Mouse (Mus musculus) ES-Bruce4 (cell line): Measurements from ENCODE around the gene Cd47. TPM values are rescaled to one million over a fixed set of nuclear protein-coding genes. Genes with fewer than 3 reads are reported as not detected.

Experiments used
- H3K27ac ChIP-seq: 2 replicates; pipeline ENCODE4 v1.5.1; 2012; ENCODE audit warnings: low read length, inconsistent platforms; ENCODE audit not compliant: insufficient read depth
- H3K27me3 ChIP-seq: 2 replicates; pipeline ENCODE4 v1.6.1; 2012; ENCODE audit warnings: mild to moderate bottlenecking, low read length, inconsistent platforms; ENCODE audit not compliant: control insufficient read depth, poor library complexity, insufficient read depth, severe bottlenecking
- H3K36me3 ChIP-seq: 2 replicates; pipeline ENCODE4 v1.6.1; 2012; ENCODE audit warnings: inconsistent platforms, mild to moderate bottlenecking, low read length, moderate library complexity; ENCODE audit not compliant: control insufficient read depth, poor library complexity, insufficient read depth, severe bottlenecking
- H3K4me1 ChIP-seq: one replicate; pipeline ENCODE4 v1.8.1; 2011; ENCODE audit warnings: low read length; ENCODE audit not compliant: control insufficient read depth, insufficient read depth
- H3K4me3 ChIP-seq: 2 replicates; pipeline ENCODE4 v1.5.1; 2011; ENCODE audit warnings: low read depth, mild to moderate bottlenecking, low read length
- H3K9ac ChIP-seq: 2 replicates; pipeline ENCODE4 v1.6.1; 2012; ENCODE audit warnings: low read depth, mild to moderate bottlenecking, inconsistent platforms; ENCODE audit not compliant: poor library complexity, severe bottlenecking
- H3K9me3 ChIP-seq: replicated peaks from 2 replicates; pipeline ENCODE4 v1.6.1; 2012; ENCODE audit warnings: mild to moderate bottlenecking, low read length, inconsistent platforms; ENCODE audit not compliant: control insufficient read depth, poor library complexity, insufficient read depth, severe bottlenecking
- CTCF ChIP-seq: IDR thresholded peaks from one replicate; pipeline ENCODE4 v1.8.1; 2011; ENCODE audit warnings: low read depth, low read length
- EP300 ChIP-seq: IDR thresholded peaks from 2 replicates; pipeline ENCODE4 v1.6.1; 2011; ENCODE audit warnings: low read depth, low read length; ENCODE audit not compliant: insufficient read depth
- POLR2A ChIP-seq: IDR thresholded peaks from one replicate; pipeline ENCODE4 v1.8.1; 2011; ENCODE audit warnings: low read length; ENCODE audit not compliant: insufficient read depth
- polyA plus RNA-seq: library from polyadenylated mRNA; stranded (reverse); fragments of >200 nt; gene quantifications from 2 replicates; pipeline ENCODE4 v1.2.4, GENCODE M21; 2011; ENCODE audit warnings: low read depth; ENCODE audit not compliant: missing spikeins, insufficient read depth, insufficient read length

The Cd47 gene
- polyA plus RNA-seq, 1 experiment: 11.0 TPM

DNA sequence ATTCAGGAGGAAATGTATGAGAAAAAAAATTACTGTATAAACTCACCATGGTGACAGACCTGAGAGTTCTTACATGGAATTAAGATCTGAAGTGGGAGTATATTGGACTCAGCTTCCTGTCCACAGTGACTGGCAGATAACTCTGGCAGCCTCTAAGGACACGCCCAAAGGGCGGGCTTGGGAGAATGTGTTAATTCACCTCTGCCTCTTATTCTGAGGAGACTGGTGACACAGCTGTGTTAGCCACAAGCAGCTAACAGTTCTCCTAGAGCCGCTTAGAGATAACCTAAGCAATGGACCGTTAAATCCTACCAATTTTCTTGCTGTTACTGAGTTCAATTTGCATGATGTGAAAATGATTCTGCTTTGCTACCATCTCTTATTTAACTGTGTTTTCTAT lies 107.0 kb downstream of the Cd47 start:
- no peak for TF ChIP-seq POLR2A
- no peak for TF ChIP-seq CTCF
- no peak for TF ChIP-seq EP300
- Histone ChIP-seq H3K4me1 (peaks cover 3% of the 10 kb centered on the region), H3K4me3 (no peak overlapping the region), H3K27ac (no peak overlapping the region), H3K27me3 (no peaks in the 10 kb centered on the region), H3K36me3 (no peaks in the 10 kb centered on the region), H3K9me3 (no peaks in the 10 kb centered on the region), H3K9ac (no peak overlapping the region)

DNA sequence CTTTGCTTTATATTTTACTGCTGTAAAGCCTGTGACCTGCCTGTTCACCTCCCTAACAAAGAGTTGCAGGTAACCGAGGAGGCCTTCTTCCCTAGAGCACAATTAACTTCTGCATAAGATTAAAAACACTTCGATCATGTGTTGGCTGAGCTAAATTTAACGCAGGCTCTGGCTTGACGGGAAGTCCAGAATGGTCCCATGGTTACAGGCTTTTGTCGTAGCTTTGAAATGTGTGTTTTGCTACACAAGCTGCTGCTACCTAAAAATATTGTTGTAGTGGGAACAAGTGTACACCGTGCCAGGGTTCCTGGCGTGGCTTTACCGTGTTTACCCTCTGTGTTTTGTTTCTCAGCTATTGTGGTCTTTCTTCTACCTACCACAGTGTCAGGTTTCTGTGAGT lies 109.2 kb downstream of the Cd47 start:
- Histone ChIP-seq H3K4me1 (peaks cover 3% of the 10 kb centered on the region), H3K36me3 (no peaks in the 10 kb centered on the region), H3K9me3 (no peaks in the 10 kb centered on the region), H3K9ac (no peak overlapping the region), H3K27me3 (no peaks in the 10 kb centered on the region), H3K4me3 (no peak overlapping the region), H3K27ac (no peak overlapping the region)
- TF ChIP-seq POLR2A: no peak
- no peak for TF ChIP-seq CTCF
- no peak for TF ChIP-seq EP300

DNA sequence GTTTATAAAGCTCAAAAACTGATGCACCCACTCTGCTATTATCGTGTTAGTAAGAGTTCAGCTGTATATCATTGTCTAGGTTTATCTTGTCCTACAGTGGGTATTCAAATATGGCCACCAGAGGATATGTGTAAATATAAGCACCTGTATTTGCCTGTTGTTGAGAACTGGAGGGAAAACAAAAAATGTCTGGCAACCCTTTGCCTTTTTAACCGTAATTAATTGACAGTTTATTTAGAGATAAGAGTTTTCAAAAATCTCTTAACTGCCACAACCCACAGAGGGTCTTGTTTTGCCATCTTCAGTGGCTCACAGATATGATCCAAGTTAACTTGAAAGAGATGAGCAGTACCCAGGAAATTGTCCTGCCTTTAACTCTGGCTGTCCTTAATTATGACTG lies 113.8 kb downstream of the Cd47 start:
- TF ChIP-seq POLR2A: no peak
- TF ChIP-seq EP300: no peak
- no peak for TF ChIP-seq CTCF
- H3K4me1 ChIP-seq: peaks cover 2% of the 10 kb centered on the region
- no peak overlapping the region for H3K9ac ChIP-seq
- H3K9me3 ChIP-seq: no peaks in the 10 kb centered on the region
- H3K27ac ChIP-seq: no peak overlapping the region
- no peaks in the 10 kb centered on the region for H3K36me3 ChIP-seq
- H3K4me3 ChIP-seq: no peak overlapping the region
- no peaks in the 10 kb centered on the region for H3K27me3 ChIP-seq

DNA sequence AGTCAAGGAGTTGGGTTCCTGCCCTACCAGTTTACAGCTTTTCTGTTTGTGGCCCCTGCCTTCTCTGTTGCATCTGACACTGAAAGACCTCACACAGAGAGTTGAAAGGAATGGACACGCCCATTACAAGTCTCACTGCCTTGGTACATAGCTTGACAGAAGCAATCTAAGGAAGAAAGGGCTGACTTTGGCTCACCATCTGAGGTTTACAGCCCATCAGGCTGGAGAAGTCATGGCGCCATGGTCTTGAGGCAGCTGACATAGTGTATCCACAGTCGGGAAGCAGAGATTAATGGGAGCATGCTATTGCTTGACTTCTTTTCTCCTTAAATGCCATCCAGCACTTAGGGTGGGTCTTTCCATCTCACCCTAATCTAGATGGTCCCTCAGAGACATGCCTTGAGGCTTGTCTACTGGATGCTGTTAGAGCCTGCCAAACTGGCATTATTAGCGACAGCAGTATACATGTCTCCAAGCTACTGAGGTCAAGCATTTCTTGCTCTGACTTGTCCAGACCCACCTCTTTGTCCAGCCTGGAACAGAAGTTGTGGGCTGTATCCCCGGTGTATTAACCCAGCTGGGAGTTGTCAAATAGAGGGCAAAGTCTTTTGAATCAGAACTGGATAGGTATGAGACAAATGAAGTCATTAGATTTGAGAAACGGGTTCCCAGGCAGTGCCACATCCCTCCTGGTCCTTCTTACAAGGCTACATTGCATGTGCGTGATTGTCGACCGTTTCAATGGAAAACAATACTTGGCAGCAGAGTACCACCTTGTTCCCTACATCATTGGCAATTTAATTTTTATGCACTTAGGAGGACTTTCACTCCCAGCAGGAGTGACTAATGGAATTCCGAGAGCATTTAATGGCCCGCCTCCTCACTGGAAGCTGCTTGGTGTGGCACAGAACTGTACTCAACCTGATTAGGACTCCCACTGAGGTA lies 115.5 kb downstream of the Cd47 start:
- TF ChIP-seq POLR2A (no peak), EP300 (no peak), CTCF (no peak)
- no peak overlapping the region for H3K4me3 ChIP-seq
- H3K4me1 ChIP-seq: no peaks in the 10 kb centered on the region
- H3K9ac ChIP-seq: no peak overlapping the region
- H3K27ac ChIP-seq: no peak overlapping the region; the same call in 1 of the 2 replicates
- no peaks in the 10 kb centered on the region for H3K27me3 ChIP-seq
- H3K36me3 ChIP-seq: no peaks in the 10 kb centered on the region
- no peaks in the 10 kb centered on the region for H3K9me3 ChIP-seq

GRCm38 (mm10) chr16:49920191-49920590 lies 119.9 kb downstream of the Cd47 start:
- Histone ChIP-seq H3K9ac (no peak overlapping the region), H3K4me3 (no peak overlapping the region), H3K27me3 (peaks cover 2% of the 10 kb centered on the region; the same call in 1 of the 2 replicates), H3K4me1 (no peaks in the 10 kb centered on the region), H3K9me3 (no peaks in the 10 kb centered on the region), H3K36me3 (no peaks in the 10 kb centered on the region), H3K27ac (no peak overlapping the region)
- TF ChIP-seq CTCF (no peak), EP300 (no peak), POLR2A (no peak)

- H3K27ac ChIP-seq: no peak overlapping the region
- no peak overlapping the region for H3K9ac ChIP-seq
- TF ChIP-seq POLR2A (no peak), EP300 (no peak), CTCF (no peak)
- H3K36me3 ChIP-seq: no peaks in the 10 kb centered on the region
- H3K9me3 ChIP-seq: no peaks in the 10 kb centered on the region
- H3K4me1 ChIP-seq: no peaks in the 10 kb centered on the region
- H3K27me3 ChIP-seq: peaks cover 2% of the 10 kb centered on the region; the same call in 1 of the 2 replicates
- no peak overlapping the region for H3K4me3 ChIP-seq
Observed at GRCm38 (mm10) chr16:49921677-49922076, 121.3 kb downstream of the Cd47 start.
